Mouse (Mus musculus): Measurements from ENCODE around the gene Coro1c. TPM values are rescaled to one million over a fixed set of nuclear protein-coding genes. Genes with fewer than 3 reads are reported as not detected.

Coro1c gene
- polyA plus RNA-seq, 2 experiments from 2014 or later, result 43.2 to 59.6 TPM

DNA sequence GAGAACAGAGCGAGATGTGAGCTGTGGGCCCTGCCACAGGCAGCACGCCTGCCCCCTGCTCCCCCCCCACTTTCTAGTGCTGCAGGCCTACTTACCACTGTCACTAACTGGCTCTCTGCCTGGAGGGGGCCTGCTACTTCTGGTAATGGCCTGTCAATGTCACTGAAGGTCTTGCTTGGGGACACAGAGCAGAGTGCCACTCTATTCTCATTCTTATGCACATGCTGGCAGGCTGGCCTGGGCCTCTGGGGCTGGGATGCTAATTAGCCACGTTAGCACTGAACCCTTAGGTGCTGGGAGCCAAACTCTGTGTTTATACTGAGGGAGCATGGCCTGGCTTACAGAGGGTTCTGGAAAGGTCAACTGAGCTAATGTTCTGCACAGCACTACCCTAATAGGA, 52.9 kb downstream of the Coro1c start:
- ATAC-seq, result no peak

- no peak for ATAC-seq
Observed at GRCm38 (mm10) chr5:113855117-113855516, 53.4 kb downstream of the Coro1c start.

GRCm38 (mm10) chr5:113854494-113854893, 54.1 kb downstream of the Coro1c start:
- ATAC-seq, result peak; percentile 81

DNA sequence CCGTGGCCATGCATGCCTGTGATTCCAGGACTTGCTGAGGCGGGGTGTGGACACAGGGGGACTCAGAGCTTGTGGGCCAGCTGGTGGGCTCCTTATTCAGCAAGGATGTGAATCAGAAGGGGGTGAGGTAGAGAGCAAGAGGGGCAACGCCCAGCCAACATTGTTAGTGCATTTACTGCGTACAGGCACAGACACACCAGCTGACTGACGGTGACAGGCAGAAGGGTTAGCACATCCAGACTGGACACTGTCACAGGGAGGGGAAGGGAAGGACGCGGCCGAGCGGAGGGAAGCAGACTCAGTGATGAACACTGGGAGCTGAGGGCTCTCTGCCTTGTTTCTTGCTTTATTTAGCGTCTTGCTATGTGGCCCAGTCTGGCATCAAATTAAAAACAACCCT, 55.0 kb downstream of the Coro1c start:
- ATAC-seq, result no peak

GRCm38 (mm10) chr5:113852463-113852862, 56.1 kb downstream of the Coro1c start:
- no peak for ATAC-seq

- ATAC-seq, result no peak
Observed at GRCm38 (mm10) chr5:113850680-113851230, 57.8 kb downstream of the Coro1c start.

DNA sequence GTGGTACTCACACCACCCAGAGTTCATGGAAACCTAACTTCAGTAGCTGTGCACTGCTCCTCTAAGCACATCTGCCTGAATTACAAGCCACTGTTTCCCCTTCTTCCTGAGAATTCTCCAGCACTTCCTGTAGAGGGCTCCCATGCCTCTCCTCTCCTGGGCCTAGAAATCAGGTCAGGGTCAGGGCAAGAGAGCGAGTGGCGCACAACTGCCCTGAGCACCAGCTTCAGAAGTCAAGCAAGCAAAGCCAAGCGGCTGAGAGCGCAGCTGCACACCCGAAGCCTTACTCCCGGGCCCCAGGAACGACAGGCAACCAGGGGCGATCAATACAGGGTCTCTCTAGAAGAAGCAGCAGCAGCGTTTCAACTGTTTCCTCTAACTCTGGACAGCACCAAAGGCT, 60.9 kb downstream of the Coro1c start:
- no peak for ATAC-seq

GRCm38 (mm10) chr5:113846656-113847055, 61.9 kb downstream of the Coro1c start:
- no peak for ATAC-seq

DNA sequence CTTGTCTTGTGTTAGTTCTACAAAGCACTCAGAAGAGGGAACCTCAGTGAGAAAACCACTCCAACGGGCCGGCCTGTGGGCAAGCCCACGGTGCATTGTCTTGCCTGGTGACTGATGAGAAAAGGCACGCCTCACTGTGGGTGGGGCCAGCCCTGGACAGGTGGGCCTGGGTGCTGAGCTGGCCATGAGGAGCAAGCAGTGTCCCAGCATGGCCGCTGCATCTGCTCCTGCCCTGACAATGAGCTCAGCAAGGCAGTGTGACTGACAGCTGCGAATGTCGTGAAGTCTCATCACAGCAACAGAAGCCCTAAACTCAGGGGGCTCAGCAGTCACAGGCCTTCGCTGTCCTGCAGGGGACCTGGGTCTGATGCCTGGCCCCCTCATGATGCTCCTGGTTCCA, 62.9 kb downstream of the Coro1c start:
- ATAC-seq, result no peak

DNA sequence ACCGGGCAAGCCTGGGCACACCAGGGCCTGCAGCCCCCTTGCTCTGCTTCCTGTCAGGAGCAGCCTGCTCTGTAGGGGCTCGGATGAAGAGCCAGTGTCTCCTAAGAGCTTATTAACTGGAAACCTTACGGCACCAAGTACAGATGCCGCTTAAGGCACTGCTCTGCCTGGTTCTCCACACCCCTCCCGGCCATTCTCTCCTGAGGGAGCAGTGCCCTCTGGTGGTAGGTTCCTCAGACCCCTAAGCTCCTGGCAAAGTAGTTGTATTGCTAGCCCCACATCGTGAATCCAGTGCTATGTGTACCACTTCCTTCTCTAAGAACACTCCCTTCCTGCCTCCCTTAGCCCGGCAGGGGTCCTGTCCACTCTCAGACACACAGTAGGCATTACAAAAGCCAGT, 63.8 kb downstream of the Coro1c start:
- peak; percentile 82 for ATAC-seq

DNA sequence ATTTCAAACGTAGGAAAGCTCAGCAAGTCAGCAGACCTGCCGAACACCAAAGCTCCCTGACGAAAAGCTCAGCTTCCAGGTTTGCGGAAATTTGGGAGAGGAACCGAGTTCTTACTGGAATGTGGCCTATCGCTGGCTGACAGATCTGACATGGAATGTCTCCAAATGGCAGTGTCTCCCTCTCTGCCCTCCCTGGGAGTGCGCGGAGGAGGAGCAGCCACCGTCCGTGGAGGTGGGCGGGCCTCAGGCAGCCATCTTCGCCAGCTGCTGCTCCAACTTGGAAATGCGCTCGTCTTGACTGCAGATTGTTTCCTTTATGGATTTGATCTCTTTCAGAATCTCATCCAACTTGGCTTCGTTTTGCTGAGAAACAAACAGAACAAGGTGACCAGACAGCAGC, 64.5 kb downstream of the Coro1c start:
- no peak for ATAC-seq

GRCm38 (mm10) chr5:113842906-113843305, 65.7 kb downstream of the Coro1c start:
- ATAC-seq, result no peak

GRCm38 (mm10) chr5:113842244-113842643, 66.3 kb downstream of the Coro1c start:
- ATAC-seq, result peak; percentile 53

GRCm38 (mm10) chr5:113841243-113842225, 67.0 kb downstream of the Coro1c start:
- ATAC-seq, result peak; percentile 67

GRCm38 (mm10) chr5:113840443-113840842, 68.1 kb downstream of the Coro1c start:
- ATAC-seq, result no peak

DNA sequence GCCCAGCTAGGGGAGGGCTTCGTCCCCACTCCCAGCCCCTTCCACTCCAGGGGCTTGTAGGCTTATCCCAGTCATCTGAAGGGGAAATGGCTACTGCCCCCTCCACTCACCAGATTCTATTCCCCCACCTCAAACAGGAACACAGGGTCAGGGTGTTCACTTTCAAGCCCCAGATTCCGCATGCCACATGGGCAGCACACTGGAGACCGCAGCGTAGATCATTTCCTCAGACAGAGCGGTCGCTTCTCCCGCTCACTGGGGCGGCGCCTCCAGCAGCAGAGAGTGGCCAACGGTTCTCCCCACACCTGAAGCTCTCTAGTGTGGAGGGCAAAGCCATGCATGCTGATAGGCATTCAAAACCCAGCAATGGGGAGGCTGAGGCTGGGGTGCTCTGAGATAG, 71.6 kb downstream of the Coro1c start:
- no peak for ATAC-seq

- no peak for ATAC-seq
Observed at GRCm38 (mm10) chr5:113833316-113833947, 75.1 kb downstream of the Coro1c start.

GRCm38 (mm10) chr5:113832490-113832901, 76.1 kb downstream of the Coro1c start, which contains the start of gene Selplg:
Gene Selplg (minus strand): TSS chr5:113832644.
- ATAC-seq, result peak; percentile 66

GRCm38 (mm10) chr5:113831741-113832140, 76.8 kb downstream of the Coro1c start:
- ATAC-seq, result no peak

DNA sequence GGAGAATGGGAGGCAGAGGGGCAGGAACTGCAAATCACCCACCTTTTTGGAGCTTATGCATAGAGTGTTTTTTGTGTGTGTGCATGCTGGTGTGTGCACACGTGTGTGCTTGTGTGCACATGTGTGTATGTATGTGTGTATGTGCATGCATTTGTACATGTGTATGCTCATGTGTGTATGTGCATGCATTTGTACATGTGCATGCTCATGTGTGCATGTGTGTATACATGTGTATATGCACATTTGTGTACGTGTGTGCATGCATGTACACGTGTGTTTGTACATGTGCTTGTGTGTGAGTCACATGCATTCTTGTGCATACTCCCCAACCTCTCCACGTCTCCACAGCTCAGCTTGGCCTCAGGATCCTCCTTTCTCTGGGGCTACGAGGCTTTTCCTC, 77.8 kb downstream of the Coro1c start:
- no peak for ATAC-seq

DNA sequence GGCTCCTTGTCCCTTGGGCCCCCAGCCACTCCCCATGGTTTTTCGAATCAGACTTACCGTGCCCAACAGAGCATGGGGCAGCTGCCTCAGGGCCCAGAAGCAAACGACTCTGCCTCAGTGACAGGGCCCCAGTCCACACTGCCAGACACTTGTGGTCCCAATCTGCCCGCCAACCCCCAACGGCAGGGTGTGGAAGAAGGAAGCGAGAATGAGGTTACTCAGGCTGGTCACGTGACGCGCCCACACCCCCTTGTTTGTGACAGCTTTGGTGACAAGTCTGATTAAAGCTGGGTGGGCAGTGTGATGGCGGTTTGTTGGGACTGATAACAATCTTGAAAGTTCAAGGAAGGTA, 78.3 kb downstream of the Coro1c start:
- peak; percentile 47 for ATAC-seq

GRCm38 (mm10) chr5:113829566-113830291, 78.8 kb downstream of the Coro1c start:
- no peak for ATAC-seq

- no peak for ATAC-seq
Observed at GRCm38 (mm10) chr5:113828481-113828880, 80.1 kb downstream of the Coro1c start.

Data from CD4-positive, CD25-positive, alpha-beta regulatory T cell, adult 4 months (primary cell).